In genomic region chr16:9873001-9873400, GRCm38 (mm10) we compare ENCODE assay signal across 17 mouse cellular contexts.
"Had no signal": no experiment of that assay in that cellular context is flagged by ENCODE, and none has a peak within 500 bp of the region (broad histone marks: within the 10 kb centered on the region; RNA-seq: fewer than 3 reads in every experiment).

No protein-coding gene starts in this region.

- DNase-seq: lung, adult 2 months; lung, postnatal 14 days; lung, postnatal 36 days; right cerebral cortex, postnatal 14 days; thymus, adult 2 months; thymus, postnatal 25 days; thymus, postnatal 4 days had no signal

- H3K9ac ChIP-seq: lung, embryonic 15.5 days; midbrain, embryonic 13.5 days; midbrain, embryonic 15.5 days; neural tube, embryonic 12.5 days; stomach, embryonic 15.5 days had no signal

- H3K4me2 ChIP-seq: lung, embryonic 15.5 days; midbrain, embryonic 11.5 days; midbrain, embryonic 13.5 days; midbrain, embryonic 15.5 days; neural tube, embryonic 12.5 days; stomach, embryonic 15.5 days had no signal

- H3K4me3 ChIP-seq: lung, embryonic 15.5 days; megakaryocyte, embryonic 14.5 days; midbrain, embryonic 13.5 days; midbrain, embryonic 15.5 days; neural tube, embryonic 12.5 days; stomach, embryonic 15.5 days had no signal

- H3K27me3 ChIP-seq: lung, embryonic 15.5 days; megakaryocyte, embryonic 14.5 days; midbrain, embryonic 13.5 days; midbrain, embryonic 15.5 days; neural tube, embryonic 12.5 days; stomach, embryonic 15.5 days had no signal

- ATAC-seq: lung, postnatal 0 days; midbrain, embryonic 13.5 days; midbrain, embryonic 15.5 days had no signal

- H3K4me1 ChIP-seq: lung, embryonic 15.5 days; megakaryocyte, embryonic 14.5 days; midbrain, embryonic 13.5 days; midbrain, embryonic 15.5 days; neural tube, embryonic 12.5 days; stomach, embryonic 15.5 days had no signal

- H3K36me3 ChIP-seq: lung, embryonic 15.5 days; midbrain, embryonic 13.5 days; midbrain, embryonic 15.5 days; neural tube, embryonic 12.5 days; stomach, embryonic 15.5 days had no signal

- H3K27ac ChIP-seq: lung, embryonic 15.5 days; macrophage; midbrain, embryonic 13.5 days; midbrain, embryonic 15.5 days; neural tube, embryonic 12.5 days; stomach, embryonic 15.5 days; stomach, postnatal 0 days had no signal

- H3K9me3 ChIP-seq: lung, embryonic 15.5 days; midbrain, embryonic 13.5 days; midbrain, embryonic 15.5 days; neural tube, embryonic 12.5 days; stomach, embryonic 15.5 days had no signal
